Mouse (Mus musculus) embryonic facial prominence, embryonic 11.5 days (tissue): ENCODE results near the gene Mvp. TPM values are rescaled to one million over a fixed set of nuclear protein-coding genes. Genes with fewer than 3 reads are reported as not detected.

ENCODE experiments used
- ATAC-seq: fragments of 200-750 bp; cut with Nextera tagmentation; replicated peaks from 2 replicates; pipeline ENCODE4 v1.8.0; 2017; ENCODE audit warnings: low read depth; ENCODE audit not compliant: insufficient number of reproducible peaks, low FRiP score, low TSS enrichment
- DNase-seq: peaks from one replicate; pipeline ENCODE4 v3.0.0-alpha.2; 2015; ENCODE audit warnings: low spot score
- H3K27ac ChIP-seq: fragments of 300-500 bp; sonication (generic); replicated peaks from 2 replicates; pipeline ENCODE4 v1.5.1; 2014; ENCODE audit warnings: mild to moderate bottlenecking, low read depth, low read length, control low read depth
- H3K27me3 ChIP-seq: fragments of 300-500 bp; sonication (generic); 2 replicates; pipeline ENCODE4 v1.6.1; 2014; ENCODE audit warnings: mild to moderate bottlenecking, low read length, moderate library complexity, mixed read lengths; ENCODE audit not compliant: control insufficient read depth, insufficient read depth
- H3K36me3 ChIP-seq: fragments of 300-500 bp; sonication (generic); replicated peaks from 2 replicates; pipeline ENCODE4 v1.6.1; 2014; ENCODE audit warnings: low read depth, mild to moderate bottlenecking, low read length, moderate library complexity, mixed read lengths; ENCODE audit not compliant: control insufficient read depth, insufficient read depth
- H3K4me1 ChIP-seq: fragments of 300-500 bp; sonication (generic); 2 replicates; pipeline ENCODE4 v1.6.1; 2014; ENCODE audit warnings: low read length, mixed read lengths; ENCODE audit not compliant: control insufficient read depth, insufficient read depth
- H3K4me2 ChIP-seq: fragments of 300-500 bp; sonication (generic); 2 replicates; pipeline ENCODE4 v1.6.1; 2014; ENCODE audit warnings: low read depth, mild to moderate bottlenecking, control low read depth, low read length, moderate library complexity
- H3K4me3 ChIP-seq: fragments of 300-500 bp; sonication (generic); 2 replicates; pipeline ENCODE4 v1.5.1; 2014; ENCODE audit warnings: low read depth, low read length, control low read depth
- H3K9ac ChIP-seq: fragments of 300-500 bp; sonication (generic); replicated peaks from 2 replicates; pipeline ENCODE4 v1.6.1; 2014; ENCODE audit warnings: mild to moderate bottlenecking, control low read depth, low read length
- H3K9me3 ChIP-seq: fragments of 300-500 bp; sonication (generic); replicated peaks from 2 replicates; pipeline ENCODE4 v1.6.1; 2016; ENCODE audit warnings: mild to moderate bottlenecking, low read length, inconsistent platforms, mixed read lengths; ENCODE audit not compliant: control insufficient read depth
- WGBS: fragments of 180-500 bp; shearing (Covaris S2); extraction: QIAGEN DNeasy Blood & Tissue Kit; methylation state at CpG from one replicate; pipeline ENCODE4 v1.1.7; 2014; 5-methylcytosine and 5-hydroxymethylcytosine counted together
- polyA plus RNA-seq: library from polyadenylated mRNA; unstranded; fragments of >200 nt; fragmentation: Nextera tagmentation; extraction: Ambion mirVana; gene quantifications from 2 replicates; pipeline ENCODE4 v1.2.1, GENCODE M21; 2014

Mvp gene
- polyA plus RNA-seq, 1 experiment from 2014 or later, result 2.6 TPM

DNA sequence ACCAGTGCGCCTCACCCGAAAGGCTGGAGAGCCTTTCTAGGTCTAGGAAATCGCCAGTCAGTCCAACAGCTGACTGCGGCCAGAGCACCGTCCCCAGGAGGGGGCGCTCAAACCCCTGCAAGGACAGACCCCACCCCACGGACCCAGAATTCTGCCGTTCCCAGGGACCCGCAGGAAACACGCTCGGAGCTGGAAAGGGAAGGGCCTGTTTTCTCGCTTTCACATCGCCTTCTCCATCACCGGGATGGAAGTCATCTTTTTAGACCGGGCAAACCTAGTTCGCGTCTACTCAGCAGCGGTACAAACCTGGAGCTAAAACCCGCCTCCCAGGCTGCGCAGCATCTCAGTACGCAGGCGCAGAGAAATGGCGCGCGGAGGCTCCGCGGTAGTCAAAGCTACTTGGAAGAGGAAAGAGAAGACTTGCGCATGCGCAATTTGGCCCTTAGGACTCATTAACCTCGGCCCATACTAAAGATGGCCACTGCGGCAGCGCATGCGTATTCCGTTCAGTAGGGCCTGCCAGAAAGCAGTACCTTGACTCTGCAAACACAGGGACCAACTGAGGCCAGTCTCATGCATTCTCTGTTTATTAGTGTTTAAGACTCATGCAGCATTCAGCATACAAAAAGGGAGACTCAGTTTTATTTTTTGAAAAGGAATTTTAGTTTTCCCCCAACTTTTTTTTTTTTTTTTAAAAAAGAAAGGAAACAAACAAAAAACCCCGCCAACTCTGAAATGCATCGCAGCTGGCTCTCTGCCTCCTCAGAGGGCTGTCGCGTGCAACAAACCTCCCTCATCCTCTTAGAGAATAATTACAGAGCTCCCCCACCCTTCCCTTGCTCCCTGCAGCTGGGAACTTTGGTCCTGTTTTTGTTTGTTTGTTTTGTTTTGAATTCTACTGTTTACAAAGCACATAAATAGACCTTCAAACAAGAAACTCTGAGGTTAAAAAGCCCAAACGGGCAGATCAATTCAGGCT is 2.8 kb upstream of the Mvp start, which contains the start of gene Pagr1a:
TSS of gene Pagr1a (minus strand) at position 382 of the 979 bp plus-strand sequence.
- Histone ChIP-seq H3K4me3 (peak within 1 kb of the TSS; percentile 66), H3K27ac (peak within 1 kb of the TSS; percentile 88), H3K4me1 (peaks cover 13% of the 10 kb centered on the region), H3K9me3 (no peaks in the 10 kb centered on the region), H3K9ac (peak within 1 kb of the TSS; percentile 87), H3K4me2 (peak within 1 kb of the TSS; percentile 85), H3K27me3 (no peaks in the 10 kb centered on the region), H3K36me3 (peaks cover 4% of the 10 kb centered on the region)
- DNase-seq (peak; percentile 100), ATAC-seq (peak; percentile 69)
- WGBS, result 4% methylated on average over 39 of the region's 39 CpGs

DNA sequence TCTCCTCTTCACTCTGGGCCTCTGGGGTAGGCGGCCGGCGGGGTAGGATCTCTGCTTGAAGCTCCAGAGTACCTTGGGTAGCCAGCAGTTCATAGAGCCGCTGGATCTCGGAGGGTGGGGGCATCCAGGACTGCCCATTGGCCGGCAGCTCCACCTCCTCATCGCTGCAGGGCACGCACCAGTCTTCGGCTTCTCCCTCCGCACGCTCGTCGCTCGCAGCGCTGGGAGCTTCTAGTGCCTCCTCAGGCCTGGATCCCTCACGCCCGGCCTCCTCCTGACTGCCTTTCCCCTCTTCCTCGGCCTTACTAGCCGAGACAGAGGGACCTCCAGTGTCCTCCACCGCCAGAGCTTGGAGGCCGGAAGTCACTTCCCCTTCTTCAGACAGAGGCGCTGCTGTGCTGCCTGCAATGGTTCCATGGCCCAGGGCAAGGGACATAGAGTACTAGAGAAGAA is 2.1 kb upstream of the Mvp start:
- Histone ChIP-seq H3K36me3 (peaks cover 4% of the 10 kb centered on the region), H3K27me3 (no peaks in the 10 kb centered on the region), H3K4me3 (peak overlapping the region; percentile 66), H3K9ac (peak overlapping the region; percentile 87), H3K27ac (peak overlapping the region; percentile 88), H3K9me3 (no peaks in the 10 kb centered on the region), H3K4me1 (peaks cover 13% of the 10 kb centered on the region), H3K4me2 (peak overlapping the region; percentile 85)
- 0% methylated on average over 22 of the region's 22 CpGs for WGBS
- DNase-seq, result no peak
- peak; percentile 32 for ATAC-seq

DNA sequence TGATC is 1.9 kb upstream of the Mvp start, which contains the start of gene Pagr1b:
TSS of gene Pagr1b (minus strand) at position 4 of the 5 bp plus-strand sequence.
- Histone ChIP-seq H3K36me3 (peaks cover 4% of the 10 kb centered on the region), H3K9me3 (no peaks in the 10 kb centered on the region)

DNA sequence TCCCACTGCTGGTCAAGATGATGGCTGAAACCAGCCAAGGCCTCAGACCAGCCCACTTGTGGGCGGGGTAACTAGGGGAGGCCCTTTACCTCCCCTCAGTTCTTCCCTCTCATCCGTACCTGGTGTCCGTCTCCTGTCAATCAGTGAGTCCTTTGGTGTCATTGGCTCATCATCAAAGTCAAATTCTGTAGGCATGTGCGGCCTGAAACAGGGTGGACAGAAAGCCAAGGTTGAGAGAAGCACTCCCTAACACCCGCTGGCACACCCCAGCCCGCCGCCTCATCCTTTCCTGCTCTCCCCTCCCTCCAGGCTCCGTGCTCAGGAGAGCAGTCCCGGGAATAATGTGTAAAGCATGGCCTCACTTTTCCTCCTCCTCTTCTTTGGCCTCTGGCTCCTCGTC is 1.7 kb upstream of the Mvp start:
- Histone ChIP-seq H3K27ac (peak overlapping the region; percentile 88), H3K36me3 (peaks cover 4% of the 10 kb centered on the region), H3K9ac (peak overlapping the region; percentile 87), H3K4me1 (peaks cover 13% of the 10 kb centered on the region), H3K9me3 (no peaks in the 10 kb centered on the region), H3K4me2 (peak overlapping the region; percentile 85), H3K27me3 (no peaks in the 10 kb centered on the region), H3K4me3 (peak overlapping the region; percentile 66)
- WGBS, result 2% methylated on average over 10 of the region's 10 CpGs
- DNase-seq (peak; percentile 61), ATAC-seq (peak; percentile 15; the same call in 1 of the 2 replicates)

More for the DNA sequence above, 1.9 kb upstream of the Mvp start, which contains the start of gene Pagr1b:
- DNase-seq (no peak), ATAC-seq (no peak)
- H3K4me1 ChIP-seq, result peaks cover 13% of the 10 kb centered on the region
- peak within 1 kb of the TSS; percentile 66 for H3K4me3 ChIP-seq
- H3K27me3 ChIP-seq, result no peaks in the 10 kb centered on the region
- peak within 1 kb of the TSS; percentile 88 for H3K27ac ChIP-seq
- peak within 1 kb of the TSS; percentile 87 for H3K9ac ChIP-seq
- peak within 1 kb of the TSS; percentile 85 for H3K4me2 ChIP-seq

DNA sequence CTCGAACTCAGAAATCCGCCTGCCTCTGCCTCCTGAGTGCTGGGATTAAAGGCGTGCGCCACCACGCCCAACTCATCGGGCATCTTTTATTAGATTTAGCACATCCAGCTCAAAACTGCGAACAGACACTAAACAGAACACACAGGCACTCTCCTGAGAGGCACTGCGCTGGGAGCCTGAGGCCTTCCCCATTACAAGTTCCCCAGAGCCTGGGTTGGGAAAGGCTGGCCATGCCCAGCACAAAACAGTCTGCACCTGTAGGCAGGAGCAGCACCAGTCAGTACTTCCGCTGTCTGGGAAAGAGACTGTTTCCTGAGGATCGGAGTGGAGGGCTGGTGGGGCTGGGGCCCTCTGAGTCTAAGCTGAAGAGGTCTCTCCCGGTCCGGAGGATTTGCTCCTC is 572 bp upstream of the Mvp start:
- H3K4me3 ChIP-seq, result no peak overlapping the region

DNA sequence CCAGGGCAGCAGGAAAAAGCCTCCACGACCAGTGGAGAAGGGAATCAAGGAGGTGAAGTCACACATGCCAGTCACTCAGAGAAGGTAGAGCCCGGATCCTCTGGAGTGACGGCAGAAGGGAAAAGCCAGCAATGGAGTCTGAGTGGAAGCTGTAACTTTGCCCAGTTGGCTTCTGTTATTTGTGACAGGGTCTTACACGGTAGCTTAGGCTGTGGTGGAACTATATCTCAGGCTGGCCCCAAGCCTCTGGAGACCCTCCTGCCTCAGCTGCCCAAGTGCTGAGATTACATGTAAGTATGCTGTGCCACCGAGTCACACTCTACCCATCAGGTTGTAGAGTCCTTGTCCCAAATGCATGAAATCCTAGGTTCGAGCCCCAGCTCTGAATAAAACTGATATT is 1.0 kb downstream of the Mvp start:
- Histone ChIP-seq H3K36me3 (peaks cover 4% of the 10 kb centered on the region), H3K4me1 (peaks cover 11% of the 10 kb centered on the region; the same call in 1 of the 2 replicates)
- WGBS, result 97% methylated on average over 6 of the region's 6 CpGs

More for the DNA sequence above, 572 bp upstream of the Mvp start:
- H3K4me1 ChIP-seq, result peaks cover 11% of the 10 kb centered on the region
- H3K36me3 ChIP-seq, result peaks cover 4% of the 10 kb centered on the region
- H3K27ac ChIP-seq, result no peak overlapping the region
- no peak for DNase-seq
- H3K4me2 ChIP-seq, result peak overlapping the region; percentile 85; the same call in 1 of the 2 replicates
- H3K27me3 ChIP-seq, result no peaks in the 10 kb centered on the region
- ATAC-seq, result no peak
- 92% methylated on average over 12 of the region's 12 CpGs for WGBS
- H3K9me3 ChIP-seq, result no peaks in the 10 kb centered on the region
- peak overlapping the region; percentile 22; the same call in 1 of the 2 replicates for H3K9ac ChIP-seq

DNA sequence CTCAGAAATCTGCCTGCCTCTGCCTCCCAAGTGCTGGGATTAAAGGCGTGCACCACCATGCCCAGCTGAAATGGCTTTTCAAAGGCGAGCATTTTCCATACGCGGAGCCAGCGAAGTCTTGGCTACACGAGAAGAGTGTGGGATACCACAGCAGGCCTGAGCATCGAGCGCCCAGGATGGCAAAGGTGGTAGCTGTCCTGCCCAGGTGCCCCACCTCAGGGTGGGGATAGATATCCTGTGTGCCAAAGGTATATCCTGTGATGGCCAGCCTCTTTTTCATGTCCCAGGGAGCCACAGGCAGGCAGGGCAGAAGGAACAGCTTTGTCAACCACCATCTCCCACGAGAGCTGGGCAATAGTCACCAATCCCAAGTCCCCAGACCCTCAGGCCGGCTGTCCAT is 1.6 kb downstream of the Mvp start:
- no peak overlapping the region for H3K4me3 ChIP-seq
- no peaks in the 10 kb centered on the region for H3K27me3 ChIP-seq
- peaks cover 11% of the 10 kb centered on the region; the same call in 1 of the 2 replicates for H3K4me1 ChIP-seq
- 96% methylated on average over 10 of the region's 10 CpGs for WGBS
- no peak overlapping the region for H3K27ac ChIP-seq
- H3K36me3 ChIP-seq, result peaks cover 4% of the 10 kb centered on the region
- no peak for DNase-seq
- no peak overlapping the region for H3K9ac ChIP-seq
- H3K9me3 ChIP-seq, result no peaks in the 10 kb centered on the region
- ATAC-seq, result no peak
- H3K4me2 ChIP-seq, result no peak overlapping the region

More for the DNA sequence above, 1.0 kb downstream of the Mvp start:
- ATAC-seq, result no peak
- H3K27ac ChIP-seq, result no peak overlapping the region
- no peak overlapping the region for H3K9ac ChIP-seq
- DNase-seq, result no peak
- no peak overlapping the region for H3K4me3 ChIP-seq
- H3K9me3 ChIP-seq, result no peaks in the 10 kb centered on the region
- no peaks in the 10 kb centered on the region for H3K27me3 ChIP-seq
- H3K4me2 ChIP-seq, result no peak overlapping the region

DNA sequence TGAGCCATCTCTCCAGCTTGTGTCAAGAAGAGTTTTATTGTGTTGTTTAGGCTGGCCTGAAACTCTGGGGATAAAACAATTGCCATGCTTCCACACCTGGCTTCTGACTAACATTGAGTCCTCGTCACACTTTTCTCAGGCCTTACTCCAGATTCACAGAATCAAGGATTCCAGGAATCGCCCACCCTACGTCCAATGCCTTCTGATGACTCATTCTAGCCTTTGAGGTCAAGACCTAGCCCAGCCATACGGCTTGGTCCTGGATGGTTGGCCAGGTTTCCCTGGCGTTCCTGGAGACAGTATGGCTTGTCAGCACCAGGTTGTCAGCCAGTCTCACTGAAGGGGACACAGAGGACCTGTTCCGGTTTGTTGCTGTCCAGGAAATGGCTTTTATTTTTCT is 2.0 kb downstream of the Mvp start:
- no peaks in the 10 kb centered on the region for H3K9me3 ChIP-seq
- H3K4me2 ChIP-seq, result no peak overlapping the region
- no peak overlapping the region for H3K4me3 ChIP-seq
- no peak overlapping the region for H3K27ac ChIP-seq
- no peak overlapping the region for H3K9ac ChIP-seq
- H3K4me1 ChIP-seq, result peaks cover 11% of the 10 kb centered on the region; the same call in 1 of the 2 replicates
- WGBS, result 86% methylated on average over 6 of the region's 6 CpGs
- H3K36me3 ChIP-seq, result peaks cover 4% of the 10 kb centered on the region
- no peaks in the 10 kb centered on the region for H3K27me3 ChIP-seq
- ATAC-seq, result no peak
- DNase-seq, result no peak
